ENCODE assay signal across 16 mouse cellular contexts in genomic region chr1:134965430-134965829, GRCm38 (mm10).
"Had no signal": no experiment of that assay in that cellular context is flagged by ENCODE, and none has a peak within 500 bp of the region (broad histone marks: within the 10 kb centered on the region; RNA-seq: fewer than 3 reads in every experiment).

No protein-coding gene starts in this region.

- H3K9me3 ChIP-seq: neural tube, embryonic 13.5 days; neural tube, embryonic 15.5 days; stomach, embryonic 15.5 days had no signal

- DNase-seq: retina, postnatal 1 day; right cerebral cortex, adult 18-20 months; right cerebral cortex, postnatal 14 days; right cerebral cortex, postnatal 25 days; right cerebral cortex, postnatal 4 days; spleen, adult 18-20 months; thymus, adult 18-20 months; thymus, adult 2 months; thymus, postnatal 14 days; thymus, postnatal 25 days; thymus, postnatal 36 days; thymus, postnatal 4 days had no signal

- H3K4me1 ChIP-seq: stomach, embryonic 15.5 days had no signal

- H3K36me3 ChIP-seq: neural tube, embryonic 13.5 days; neural tube, embryonic 15.5 days had no signal

- H3K9ac ChIP-seq: neural tube, embryonic 13.5 days; neural tube, embryonic 15.5 days; stomach, embryonic 15.5 days had no signal

- H3K4me3 ChIP-seq: neural tube, embryonic 13.5 days; neural tube, embryonic 15.5 days; stomach, embryonic 15.5 days had no signal

- H3K27ac ChIP-seq: neural tube, embryonic 13.5 days; neural tube, embryonic 15.5 days; stomach, embryonic 15.5 days; stomach, postnatal 0 days had no signal

- H3K27me3 ChIP-seq: neural tube, embryonic 15.5 days; stomach, embryonic 15.5 days had no signal

- H3K4me2 ChIP-seq: neural tube, embryonic 13.5 days; neural tube, embryonic 15.5 days; stomach, embryonic 15.5 days had no signal
